Mouse (Mus musculus): ENCODE measurements around the gene Zfp106.

Zfp106 gene

GRCm38 (mm10) chr2:120558813-120559212, 4.8 kb downstream of the Zfp106 start:
- in situ Hi-C loops (cut with MboI; ENCODE audit: unreplicated experiment in 2 of 2) = no loop called here

- in situ Hi-C loops (cut with MboI; ENCODE audit: unreplicated experiment in 2 of 2) = no loop called here
Observed at GRCm38 (mm10) chr2:120556868-120557267, 6.8 kb downstream of the Zfp106 start.

- in situ Hi-C loops (cut with MboI; ENCODE audit: unreplicated experiment in 2 of 2) = no loop called here
Observed at GRCm38 (mm10) chr2:120544732-120545131, 18.9 kb downstream of the Zfp106 start.

- in situ Hi-C loops (cut with MboI; ENCODE audit: unreplicated experiment in 2 of 2) = no loop called here
Observed at GRCm38 (mm10) chr2:120539778-120540208, 23.9 kb downstream of the Zfp106 start.

DNA sequence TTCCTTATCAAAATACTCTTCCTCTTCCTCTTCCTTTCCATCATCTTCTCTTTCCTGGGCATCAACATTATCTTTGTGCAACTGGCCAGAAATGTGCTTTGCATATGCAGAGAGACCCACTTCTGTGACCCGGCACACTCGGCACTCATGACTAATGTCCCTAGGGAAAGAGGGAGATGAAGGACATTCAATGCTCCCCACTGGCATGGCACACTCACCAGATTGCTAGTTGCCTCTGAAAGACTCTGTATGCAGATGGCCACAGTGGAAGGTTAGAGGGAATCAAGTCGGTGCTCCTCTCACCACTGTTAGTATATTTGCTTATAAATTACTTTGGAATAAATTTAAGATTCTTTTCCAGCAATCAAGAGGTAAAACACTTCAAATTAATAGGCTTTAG, 24.3 kb downstream of the Zfp106 start:
- in situ Hi-C loops (cut with MboI; ENCODE audit: unreplicated experiment in 2 of 2) = no loop called here

- in situ Hi-C loops (cut with MboI; ENCODE audit: unreplicated experiment in 2 of 2) = no loop called here
Observed at GRCm38 (mm10) chr2:120531223-120531622, 32.4 kb downstream of the Zfp106 start.

DNA sequence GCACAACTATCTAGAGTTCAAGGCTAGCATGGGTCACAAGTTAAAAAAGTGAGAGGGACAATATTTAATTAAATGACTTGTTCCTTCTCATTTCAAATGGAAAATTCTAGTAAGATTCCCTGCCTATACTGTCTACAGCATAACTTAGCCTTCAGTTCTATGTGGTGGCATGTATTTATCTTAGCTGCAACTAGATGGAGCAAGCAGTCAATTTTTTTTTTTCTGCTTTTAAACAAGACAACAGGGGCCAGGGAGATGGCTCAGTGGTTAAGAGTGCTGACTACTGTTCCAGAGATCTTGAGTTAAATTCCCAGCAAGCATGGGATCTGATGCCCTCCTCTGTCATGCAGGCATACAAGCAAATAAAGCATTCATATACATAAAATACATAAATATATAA, 34.1 kb downstream of the Zfp106 start:
- in situ Hi-C loops (cut with MboI; ENCODE audit: unreplicated experiment in 2 of 2) = no loop called here

GRCm38 (mm10) chr2:120526771-120527170, 36.9 kb downstream of the Zfp106 start:
- in situ Hi-C loops (cut with MboI; ENCODE audit: unreplicated experiment in 2 of 2) = no loop called here

DNA sequence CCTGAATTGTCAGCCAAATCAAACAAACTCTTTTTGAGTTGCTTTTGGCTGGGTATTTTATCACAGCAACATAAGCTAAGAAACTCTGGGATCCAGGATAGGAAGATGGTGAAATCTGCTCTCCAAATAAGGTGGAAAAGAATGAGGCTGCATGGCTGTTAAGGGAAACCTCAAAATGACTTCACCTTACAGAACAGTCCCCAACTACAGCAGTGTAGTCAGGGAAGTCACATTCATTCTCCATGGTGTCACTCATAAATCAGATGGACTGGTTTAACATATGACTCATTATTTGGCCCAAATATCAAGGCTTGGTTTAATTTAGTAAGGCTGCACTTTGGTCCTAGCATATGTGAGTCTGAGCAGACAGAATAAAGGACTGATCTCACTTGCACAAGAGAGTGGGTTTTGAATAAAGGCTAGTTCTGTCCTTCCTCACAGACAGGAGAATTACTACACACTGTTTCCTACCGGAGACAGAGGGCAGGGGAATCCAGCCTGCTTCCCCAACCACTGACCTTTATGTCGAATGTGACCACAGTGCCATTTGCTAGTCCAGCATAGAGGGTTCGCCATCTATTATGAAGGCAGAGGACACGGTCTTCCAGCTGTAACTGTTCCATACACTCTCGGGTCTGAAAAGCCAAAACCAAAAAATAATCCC, 45.0 kb downstream of the Zfp106 start:
- in situ Hi-C loops (cut with MboI; ENCODE audit: unreplicated experiment in 2 of 2) = no loop called here

- in situ Hi-C loops (cut with MboI; ENCODE audit: unreplicated experiment in 2 of 2) = no loop called here
Observed at GRCm38 (mm10) chr2:120514181-120514580, 49.5 kb downstream of the Zfp106 start.

DNA sequence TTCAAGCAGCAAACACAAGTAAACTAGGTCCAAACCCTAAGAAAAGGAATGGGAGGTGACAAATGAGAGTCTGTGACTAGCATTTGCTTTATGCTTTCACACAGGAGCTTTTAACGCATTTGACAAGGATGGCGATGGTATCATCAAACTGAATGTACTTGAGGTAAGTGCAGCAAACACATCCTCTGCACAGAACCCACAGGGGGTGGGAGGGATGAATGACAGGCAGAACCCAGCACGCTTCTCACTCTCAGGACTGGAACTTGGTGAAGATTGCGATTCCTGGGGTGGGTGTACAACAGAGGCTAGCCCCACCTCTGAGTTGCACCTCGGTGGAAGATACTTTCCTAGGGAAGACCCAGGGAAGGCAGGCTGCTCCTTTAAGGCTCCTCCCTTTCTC, 59.7 kb downstream of the Zfp106 start:
- in situ Hi-C loops (cut with MboI; ENCODE audit: unreplicated experiment in 2 of 2) = no loop called here

DNA sequence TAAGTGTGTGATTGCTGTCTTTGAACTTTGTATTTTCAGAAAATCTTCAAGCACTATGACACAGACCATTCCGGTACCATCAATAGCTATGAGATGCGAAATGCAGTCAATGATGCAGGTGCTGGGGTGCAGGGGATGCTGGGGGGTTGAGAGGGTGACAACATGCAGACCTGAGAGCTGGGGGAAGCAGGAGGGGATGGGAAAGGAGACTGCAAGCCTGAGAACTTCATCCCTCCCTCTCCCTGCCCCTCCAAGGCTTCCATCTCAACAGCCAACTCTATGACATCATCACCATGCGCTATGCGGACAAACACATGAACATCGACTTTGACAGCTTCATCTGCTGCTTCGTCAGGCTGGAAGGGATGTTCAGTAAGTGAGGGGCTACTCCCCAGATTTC, 60.5 kb downstream of the Zfp106 start:
- in situ Hi-C loops (cut with MboI; ENCODE audit: unreplicated experiment in 2 of 2) = no loop called here

GRCm38 (mm10) chr2:120502605-120502990, 61.0 kb downstream of the Zfp106 start:
- in situ Hi-C loops (cut with MboI; ENCODE audit: unreplicated experiment in 2 of 2) = no loop called here

- in situ Hi-C loops (cut with MboI; ENCODE audit: unreplicated experiment in 2 of 2) = no loop called here
Observed at GRCm38 (mm10) chr2:120501931-120502604, 61.6 kb downstream of the Zfp106 start.

DNA sequence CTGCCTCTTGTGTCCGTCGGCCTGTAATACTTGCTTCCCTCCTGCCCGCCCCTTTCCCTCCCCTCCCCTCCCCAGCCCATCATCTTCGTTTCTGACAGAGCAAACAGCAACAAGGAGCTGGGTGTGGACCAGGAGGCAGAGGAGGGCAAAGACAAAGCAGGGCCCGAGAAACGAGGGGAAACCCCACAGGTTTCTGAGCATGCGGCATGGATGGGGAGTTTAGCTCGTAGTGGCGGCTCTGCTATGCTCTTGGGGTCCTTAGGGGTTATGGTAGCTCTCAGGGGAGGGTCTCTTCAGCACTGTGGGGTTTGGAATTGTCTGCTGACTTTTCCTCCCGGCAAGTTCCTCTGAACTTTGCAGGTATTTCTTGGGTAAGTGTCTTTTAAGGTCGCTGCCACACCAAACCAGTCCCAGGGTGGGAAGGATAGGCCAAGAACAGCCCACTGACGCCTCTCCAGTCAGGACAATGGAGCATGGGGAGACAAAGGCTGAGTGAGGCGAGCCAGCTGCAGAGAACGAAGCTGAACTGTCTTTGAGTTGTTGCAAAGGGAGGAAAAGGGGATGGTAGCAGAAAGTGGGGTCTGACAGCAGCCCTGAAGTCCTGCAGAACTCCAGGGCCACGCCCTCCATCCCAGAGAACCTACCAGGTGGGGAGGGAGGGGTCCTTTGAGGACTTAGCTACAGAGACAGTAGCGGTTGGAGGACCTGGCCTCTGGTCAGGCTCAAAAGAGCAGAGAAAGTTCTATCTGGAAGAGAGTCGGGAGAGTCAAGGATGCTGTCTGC, 62.3 kb downstream of the Zfp106 start:
- in situ Hi-C loops (cut with MboI; ENCODE audit: unreplicated experiment in 2 of 2) = no loop called here

- in situ Hi-C loops (cut with MboI; ENCODE audit: unreplicated experiment in 2 of 2) = loop anchor here in 1 of 2 experiments (25.0 kb wide), 1 partner anchor 587 kb away; the partner anchor contains the start of gene Tgm5
Observed at GRCm38 (mm10) chr2:120499971-120500471, 63.6 kb downstream of the Zfp106 start.

- in situ Hi-C loops (cut with MboI; ENCODE audit: unreplicated experiment in 2 of 2) = loop anchor here in 1 of 2 experiments (25.0 kb wide), 1 partner anchor 591 kb away; the partner anchor contains the start of gene Tgm5
Observed at GRCm38 (mm10) chr2:120496511-120496910, 67.1 kb downstream of the Zfp106 start.

GRCm38 (mm10) chr2:120493254-120493653, 70.4 kb downstream of the Zfp106 start:
- in situ Hi-C loops (cut with MboI; ENCODE audit: unreplicated experiment in 2 of 2) = loop anchor here in 1 of 2 experiments (25.0 kb wide), 1 partner anchor 594 kb away; the partner anchor contains the start of gene Tgm5

DNA sequence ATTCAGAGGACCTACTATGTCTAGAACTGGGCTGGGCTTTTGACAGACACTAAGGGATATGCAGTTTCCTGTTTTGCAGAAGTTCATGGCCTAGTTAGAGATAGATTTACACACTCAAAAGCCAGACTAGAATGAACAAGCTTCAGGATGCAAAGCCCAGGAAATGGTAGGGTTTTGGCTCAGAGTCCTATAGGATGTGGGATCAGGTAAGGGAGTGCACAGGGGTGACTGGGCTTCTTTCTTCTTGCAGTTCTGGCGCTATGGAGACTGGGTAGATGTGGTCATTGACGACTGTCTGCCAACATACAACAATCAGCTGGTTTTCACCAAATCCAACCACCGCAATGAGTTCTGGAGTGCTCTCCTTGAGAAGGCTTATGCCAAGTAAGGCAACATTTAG, 79.4 kb downstream of the Zfp106 start:
- in situ Hi-C loops (cut with MboI; ENCODE audit: unreplicated experiment in 2 of 2) = loop anchor here (5.0 to 25.0 kb wide), 5 partner anchors 158 to 621 kb away; partner anchors contain the start of genes Tgm5 (in 1 of the 2) and Tgm7 (in 1 of the 2)

GRCm38 (mm10) chr2:120482506-120483389, 80.9 kb downstream of the Zfp106 start:
- in situ Hi-C loops (cut with MboI; ENCODE audit: unreplicated experiment in 2 of 2) = loop anchor here (5.0 to 25.0 kb wide), 5 partner anchors 160 to 622 kb away; partner anchors contain the start of genes Tgm5 (in 1 of the 2) and Tgm7 (in 1 of the 2)
